Mouse (Mus musculus) liver, embryonic 12.5 days (tissue): ENCODE data around the gene Eif1ad. TPM values are rescaled to one million over a fixed set of nuclear protein-coding genes. Genes with fewer than 3 reads are reported as not detected.

ENCODE experiments used
- ATAC-seq: fragments of 200-750 bp; cut with Nextera tagmentation; 2 replicates; pipeline ENCODE4 v1.8.0; 2017; ENCODE audit warnings: moderate number of reproducible peaks, mild to moderate bottlenecking, moderate library complexity
- H3K27ac ChIP-seq: fragments of 300-500 bp; sonication (generic); 2 replicates; pipeline ENCODE4 v1.5.1; 2016; ENCODE audit warnings: mild to moderate bottlenecking
- H3K27me3 ChIP-seq: fragments of 300-500 bp; sonication (generic); replicated peaks from 2 replicates; pipeline ENCODE4 v1.6.1; 2016; ENCODE audit warnings: mild to moderate bottlenecking, moderate library complexity
- H3K36me3 ChIP-seq: fragments of 300-500 bp; sonication (generic); 2 replicates; pipeline ENCODE4 v1.6.1; 2016; ENCODE audit warnings: mild to moderate bottlenecking, moderate library complexity
- H3K4me1 ChIP-seq: fragments of 300-500 bp; sonication (generic); 2 replicates; pipeline ENCODE4 v1.6.1; 2016
- H3K4me2 ChIP-seq: fragments of 300-500 bp; sonication (generic); 2 replicates; pipeline ENCODE4 v1.6.1; 2016; ENCODE audit warnings: mild to moderate bottlenecking, moderate library complexity
- H3K4me3 ChIP-seq: fragments of 300-500 bp; sonication (generic); 2 replicates; pipeline ENCODE4 v1.5.1; 2016; ENCODE audit warnings: mild to moderate bottlenecking, moderate library complexity
- H3K9ac ChIP-seq: fragments of 300-500 bp; sonication (generic); 2 replicates; pipeline ENCODE4 v1.6.1; 2016; ENCODE audit warnings: mild to moderate bottlenecking, moderate library complexity
- H3K9me3 ChIP-seq: fragments of 300-500 bp; sonication (generic); replicated peaks from 2 replicates; pipeline ENCODE4 v1.6.1; 2016; ENCODE audit warnings: mild to moderate bottlenecking, moderate library complexity
- WGBS: fragments of 180-500 bp; shearing (Covaris S2); methylation state at CpG from one replicate; pipeline ENCODE4 v1.1.7; 2016; ENCODE audit not compliant: insufficient replicate concordance; 5-methylcytosine and 5-hydroxymethylcytosine counted together
- polyA plus RNA-seq: library from polyadenylated mRNA; unstranded; fragments of >200 nt; fragmentation: Nextera tagmentation; extraction: Ambion mirVana; gene quantifications from 2 replicates; pipeline ENCODE4 v1.2.1, GENCODE M21; 2016

Eif1ad gene
- polyA plus RNA-seq, 1 experiment from 2014 or later: 50.3 TPM

GRCm38 (mm10) chr19:5407133-5407532 is 40.6 kb downstream of the Eif1ad start:
- H3K9ac ChIP-seq: peak overlapping the region; percentile 90
- 0 out of 2 replicates have a peak, but pooled peaks cover 7% of the 10 kb centered on the region for H3K36me3 ChIP-seq
- WGBS: 7% methylated on average over 7 of the region's 7 CpGs
- H3K4me2 ChIP-seq: peak overlapping the region; percentile 78
- H3K27me3 ChIP-seq: no peaks in the 10 kb centered on the region
- H3K27ac ChIP-seq: peak overlapping the region; percentile 98
- ATAC-seq: peak; percentile 78
- no peaks in the 10 kb centered on the region for H3K9me3 ChIP-seq
- H3K4me3 ChIP-seq: peak overlapping the region; percentile 75
- peaks cover 22% of the 10 kb centered on the region for H3K4me1 ChIP-seq

- peak overlapping the region; percentile 75 for H3K4me3 ChIP-seq
- WGBS: 80% methylated on average over 13 of the region's 13 CpGs
Measured at GRCm38 (mm10) chr19:5408057-5409001, 41.8 kb downstream of the Eif1ad start.

GRCm38 (mm10) chr19:5409068-5409467 is 42.5 kb downstream of the Eif1ad start:
- ATAC-seq: no peak
- H3K9me3 ChIP-seq: no peaks in the 10 kb centered on the region
- no peak overlapping the region for H3K9ac ChIP-seq
- 69% methylated on average over 5 of the region's 5 CpGs for WGBS
- no peak overlapping the region for H3K4me2 ChIP-seq
- peaks cover 22% of the 10 kb centered on the region for H3K4me1 ChIP-seq
- H3K27me3 ChIP-seq: no peaks in the 10 kb centered on the region
- 0 out of 2 replicates have a peak, but pooled peaks cover 7% of the 10 kb centered on the region for H3K36me3 ChIP-seq
- H3K27ac ChIP-seq: peak overlapping the region; percentile 20; the same call in 1 of the 2 replicates
- no peak overlapping the region for H3K4me3 ChIP-seq

More at GRCm38 (mm10) chr19:5408057-5409001, 41.8 kb downstream of the Eif1ad start:
- no peaks in the 10 kb centered on the region for H3K27me3 ChIP-seq
- H3K27ac ChIP-seq: peak overlapping the region; percentile 52
- peak overlapping the region; percentile 78 for H3K4me2 ChIP-seq
- no peak for ATAC-seq
- H3K4me1 ChIP-seq: peaks cover 22% of the 10 kb centered on the region
- peak overlapping the region; percentile 90 for H3K9ac ChIP-seq
- no peaks in the 10 kb centered on the region for H3K9me3 ChIP-seq
- H3K36me3 ChIP-seq: 0 out of 2 replicates have a peak, but pooled peaks cover 7% of the 10 kb centered on the region

GRCm38 (mm10) chr19:5410641-5411040 is 44.1 kb downstream of the Eif1ad start:
- Histone ChIP-seq H3K9ac (no peak overlapping the region), H3K9me3 (no peaks in the 10 kb centered on the region), H3K36me3 (0 out of 2 replicates have a peak, but pooled peaks cover 7% of the 10 kb centered on the region), H3K27me3 (no peaks in the 10 kb centered on the region), H3K4me1 (peaks cover 25% of the 10 kb centered on the region), H3K27ac (no peak overlapping the region), H3K4me3 (no peak overlapping the region), H3K4me2 (no peak overlapping the region)
- WGBS: 80% methylated on average over 5 of the region's 5 CpGs
- no peak for ATAC-seq

GRCm38 (mm10) chr19:5411961-5412360 is 45.4 kb downstream of the Eif1ad start:
- H3K4me2 ChIP-seq: no peak overlapping the region
- H3K4me1 ChIP-seq: peaks cover 21% of the 10 kb centered on the region
- H3K4me3 ChIP-seq: no peak overlapping the region
- no peaks in the 10 kb centered on the region for H3K9me3 ChIP-seq
- H3K27me3 ChIP-seq: no peaks in the 10 kb centered on the region
- no peak for ATAC-seq
- H3K27ac ChIP-seq: no peak overlapping the region
- WGBS: 74% methylated on average over 5 of the region's 5 CpGs
- H3K36me3 ChIP-seq: 0 out of 2 replicates have a peak, but pooled peaks cover 7% of the 10 kb centered on the region
- H3K9ac ChIP-seq: no peak overlapping the region

- no peak for ATAC-seq
- no peak overlapping the region for H3K9ac ChIP-seq
- no peaks in the 10 kb centered on the region for H3K27me3 ChIP-seq
- H3K36me3 ChIP-seq: peaks cover 10% of the 10 kb centered on the region; the same call in 1 of the 2 replicates
- 54% methylated on average over 4 of the region's 4 CpGs for WGBS
- no peak overlapping the region for H3K4me2 ChIP-seq
- H3K4me3 ChIP-seq: no peak overlapping the region
- peaks cover 11% of the 10 kb centered on the region; the same call in 1 of the 2 replicates for H3K4me1 ChIP-seq
- no peak overlapping the region for H3K27ac ChIP-seq
- no peaks in the 10 kb centered on the region for H3K9me3 ChIP-seq
Measured at GRCm38 (mm10) chr19:5413840-5414239, 47.3 kb downstream of the Eif1ad start.

GRCm38 (mm10) chr19:5414534-5414957 is 48.0 kb downstream of the Eif1ad start:
- Histone ChIP-seq H3K27ac (no peak overlapping the region), H3K4me2 (no peak overlapping the region), H3K9ac (no peak overlapping the region), H3K27me3 (no peaks in the 10 kb centered on the region), H3K36me3 (peaks cover 9% of the 10 kb centered on the region; the same call in 1 of the 2 replicates), H3K4me1 (peaks cover 8% of the 10 kb centered on the region; the same call in 1 of the 2 replicates), H3K4me3 (no peak overlapping the region), H3K9me3 (no peaks in the 10 kb centered on the region)
- WGBS: 56% methylated on average over 2 of the region's 2 CpGs
- no peak for ATAC-seq

GRCm38 (mm10) chr19:5418750-5419466 is 52.4 kb downstream of the Eif1ad start:
- H3K36me3 ChIP-seq: peaks cover 45% of the 10 kb centered on the region
- H3K9me3 ChIP-seq: no peaks in the 10 kb centered on the region
- H3K27me3 ChIP-seq: no peaks in the 10 kb centered on the region
- no peak overlapping the region for H3K4me3 ChIP-seq
- ATAC-seq: no peak
- 76% methylated on average over 8 of the region's 8 CpGs for WGBS
- peaks cover 27% of the 10 kb centered on the region for H3K4me1 ChIP-seq
- no peak overlapping the region for H3K27ac ChIP-seq
- H3K9ac ChIP-seq: no peak overlapping the region
- H3K4me2 ChIP-seq: no peak overlapping the region

- Histone ChIP-seq H3K4me2 (no peak overlapping the region), H3K4me1 (peaks cover 26% of the 10 kb centered on the region), H3K36me3 (peaks cover 45% of the 10 kb centered on the region), H3K9ac (no peak overlapping the region), H3K4me3 (no peak overlapping the region), H3K27ac (no peak overlapping the region), H3K27me3 (no peaks in the 10 kb centered on the region), H3K9me3 (no peaks in the 10 kb centered on the region)
- no peak for ATAC-seq
- WGBS: 67% methylated on average over 9 of the region's 9 CpGs
Measured at GRCm38 (mm10) chr19:5419630-5420029, 53.1 kb downstream of the Eif1ad start.

GRCm38 (mm10) chr19:5420579-5420978 is 54.0 kb downstream of the Eif1ad start:
- 84% methylated on average over 6 of the region's 6 CpGs for WGBS
- H3K4me1 ChIP-seq: peaks cover 27% of the 10 kb centered on the region
- H3K36me3 ChIP-seq: peaks cover 45% of the 10 kb centered on the region
- H3K27ac ChIP-seq: no peak overlapping the region
- no peaks in the 10 kb centered on the region for H3K27me3 ChIP-seq
- no peaks in the 10 kb centered on the region for H3K9me3 ChIP-seq
- no peak for ATAC-seq
- H3K4me2 ChIP-seq: no peak overlapping the region
- no peak overlapping the region for H3K9ac ChIP-seq
- no peak overlapping the region for H3K4me3 ChIP-seq
